Mouse (Mus musculus) spleen, adult 2 months (tissue): ENCODE data around the gene Dctn1.

Source experiments
- CTCF ChIP-seq: fragments of 200-500 bp; IDR thresholded peaks from 2 replicates; pipeline ENCODE4 v1.5.1; 2011; ENCODE audit warnings: mild to moderate bottlenecking, inconsistent platforms; ENCODE audit not compliant: insufficient read depth, insufficient read length, insufficient replicate concordance; ENCODE audit errors: extremely low read depth
- POLR2A ChIP-seq: fragments of 200-500 bp; IDR thresholded peaks from 2 replicates; pipeline ENCODE4 v1.6.1; 2011; ENCODE audit warnings: low read depth, low read length, inconsistent platforms

- TF ChIP-seq CTCF (no peak), POLR2A (no peak)
These were observed 48.1 kb upstream of the Dctn1 start for GRCm38 (mm10) chr6:83117616-83118015.
